Mouse (Mus musculus) CD8-positive naive resting alpha-beta T cell, adult 2 months (primary cell): ENCODE results near the gene Cask.

ENCODE experiments used
- DNase-seq, 2 experiments: peaks; one replicate each; pipeline ENCODE4 v3.0.0; 2022; ENCODE audit warnings: low read depth in 2 of 2, low spot score in 2 of 2

The Cask gene

DNA sequence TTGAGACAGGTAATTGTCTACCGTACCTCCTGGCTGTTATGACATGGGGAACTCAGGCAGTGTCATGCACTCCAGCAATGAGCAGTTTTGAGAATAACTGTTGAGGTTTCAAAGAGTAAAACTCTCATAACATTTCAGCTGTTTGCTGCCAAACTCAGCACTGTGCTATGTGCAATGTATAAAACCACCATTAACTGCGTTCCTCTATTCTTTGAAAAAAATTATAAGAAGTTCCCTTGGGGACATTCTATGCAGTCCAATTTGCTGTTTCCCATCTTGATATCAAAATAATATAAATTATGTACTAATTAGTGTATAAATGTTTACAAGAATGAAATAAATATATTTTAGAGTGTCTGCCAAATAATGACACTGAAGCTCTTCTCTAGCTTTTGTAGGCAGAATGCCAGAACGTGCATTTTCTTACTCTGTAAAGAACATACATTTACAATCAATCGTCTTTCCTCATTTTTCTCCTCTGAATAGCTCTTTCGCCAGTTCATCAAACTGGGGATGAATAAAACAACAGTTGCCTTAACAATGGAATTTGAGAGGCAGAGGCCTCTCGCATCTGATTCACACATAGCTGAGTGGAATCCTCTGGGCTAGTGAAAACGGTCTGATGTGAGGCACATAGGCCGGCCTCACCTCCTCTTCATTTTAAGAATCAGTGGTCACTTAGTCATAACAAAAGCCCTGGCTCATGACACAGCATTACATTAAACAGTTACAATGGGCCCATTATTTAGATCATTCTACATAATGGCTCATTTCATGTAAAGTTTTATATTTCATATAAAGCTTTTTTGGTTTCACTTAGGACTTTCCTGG, 125.4 kb downstream of the Cask start:
- DNase-seq: no peak

GRCm38 (mm10) chrX:13720296-13720829, 130.8 kb downstream of the Cask start:
- DNase-seq: no peak

GRCm38 (mm10) chrX:13718283-13718682, 132.9 kb downstream of the Cask start:
- no peak for DNase-seq

GRCm38 (mm10) chrX:13716796-13717569, 134.2 kb downstream of the Cask start:
- DNase-seq: no peak

DNA sequence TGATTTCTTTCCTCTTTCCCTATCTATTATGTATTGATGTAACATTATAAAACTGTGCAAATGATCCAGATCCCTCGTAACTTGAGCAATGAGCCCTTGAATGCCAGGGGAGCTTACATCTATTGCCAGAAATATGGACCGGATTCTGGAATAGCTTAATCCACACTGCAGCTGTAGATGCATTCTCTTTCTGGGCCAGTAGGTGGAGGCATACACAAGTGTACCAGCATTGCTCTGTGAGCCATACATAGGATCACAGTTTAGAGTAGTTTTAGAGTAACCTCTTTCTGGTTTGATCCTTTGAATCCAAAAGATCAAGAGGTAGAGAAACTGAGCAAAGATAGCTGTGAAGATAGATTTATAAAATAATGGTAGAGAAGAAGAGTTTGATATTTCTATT, 141.0 kb downstream of the Cask start:
- peak; percentile 0 to 6 for DNase-seq

GRCm38 (mm10) chrX:13705051-13705450, 146.1 kb downstream of the Cask start:
- no peak for DNase-seq

DNA sequence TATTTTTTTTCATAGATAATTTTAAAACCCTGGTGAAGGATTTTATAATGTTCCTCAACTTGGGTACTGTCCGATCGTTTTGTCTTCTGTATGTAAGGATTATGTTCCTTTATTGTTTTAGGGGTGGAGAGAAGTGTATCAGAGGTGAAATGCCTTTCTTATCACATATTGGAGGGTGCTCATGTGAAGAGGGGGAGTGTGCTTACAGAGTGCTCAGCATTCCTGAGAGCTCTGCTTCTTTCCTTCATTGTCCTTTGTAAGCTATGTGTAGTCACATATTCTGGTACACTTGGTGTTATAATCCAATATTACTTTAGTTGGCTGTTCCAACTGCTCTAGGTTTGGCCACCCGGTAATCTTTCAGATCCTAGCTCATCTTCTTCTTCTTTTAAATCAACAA, 150.5 kb downstream of the Cask start:
- DNase-seq: no peak

DNA sequence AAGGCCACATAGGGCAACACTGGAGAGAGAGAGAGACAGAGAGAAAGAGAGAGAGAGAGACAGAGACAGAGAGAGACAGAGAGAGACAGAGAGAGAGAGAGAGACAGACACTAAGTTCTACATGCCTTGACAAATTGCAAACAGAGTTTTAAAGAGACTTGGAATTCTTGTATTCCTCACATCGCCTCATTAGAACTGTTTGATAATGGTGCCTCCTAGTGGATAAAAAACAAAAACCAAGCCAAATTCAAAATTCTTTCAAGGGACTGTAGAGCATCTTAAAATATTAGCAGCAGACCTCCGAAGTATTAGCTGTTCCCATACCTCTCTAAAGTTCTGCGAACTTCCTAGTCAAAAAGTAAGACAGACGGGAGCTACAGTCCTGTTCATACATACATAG, 159.3 kb downstream of the Cask start:
- DNase-seq: no peak

DNA sequence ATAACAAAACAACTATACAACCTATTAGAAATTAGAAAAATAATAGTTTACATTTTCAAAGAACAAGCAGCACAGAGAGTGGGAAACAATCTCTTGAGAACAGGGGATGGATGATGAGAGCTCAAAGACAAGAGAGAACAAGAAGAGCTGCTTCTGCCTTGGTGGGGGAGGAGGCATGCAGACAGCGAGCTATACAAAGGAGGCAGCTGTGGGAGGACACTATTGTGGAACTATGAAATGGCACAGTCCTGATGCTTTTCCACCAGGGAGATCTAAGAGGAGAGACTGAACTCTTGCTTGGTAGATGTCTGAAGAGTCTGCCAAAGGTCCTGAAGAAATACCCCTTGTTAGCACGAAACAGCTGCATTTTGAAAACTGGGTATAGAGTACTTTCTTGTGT, 162.8 kb downstream of the Cask start:
- DNase-seq: no peak

GRCm38 (mm10) chrX:13686589-13686988, 164.6 kb downstream of the Cask start:
- DNase-seq: no peak

GRCm38 (mm10) chrX:13681748-13682147, 169.4 kb downstream of the Cask start:
- DNase-seq: no peak

- no peak for DNase-seq
Observed at GRCm38 (mm10) chrX:13673001-13673400, 178.2 kb downstream of the Cask start.

GRCm38 (mm10) chrX:13670342-13670741, 180.8 kb downstream of the Cask start:
- DNase-seq: no peak

- DNase-seq: no peak
Observed at GRCm38 (mm10) chrX:13668867-13669266, 182.3 kb downstream of the Cask start.

GRCm38 (mm10) chrX:13661063-13661462, 190.1 kb downstream of the Cask start, which contains the start of gene Gpr82:
Gpr82 (plus strand) TSS chrX:13661363.
- DNase-seq: no peak

- DNase-seq: no peak
Observed at GRCm38 (mm10) chrX:13659201-13659890, 191.8 kb downstream of the Cask start.

DNA sequence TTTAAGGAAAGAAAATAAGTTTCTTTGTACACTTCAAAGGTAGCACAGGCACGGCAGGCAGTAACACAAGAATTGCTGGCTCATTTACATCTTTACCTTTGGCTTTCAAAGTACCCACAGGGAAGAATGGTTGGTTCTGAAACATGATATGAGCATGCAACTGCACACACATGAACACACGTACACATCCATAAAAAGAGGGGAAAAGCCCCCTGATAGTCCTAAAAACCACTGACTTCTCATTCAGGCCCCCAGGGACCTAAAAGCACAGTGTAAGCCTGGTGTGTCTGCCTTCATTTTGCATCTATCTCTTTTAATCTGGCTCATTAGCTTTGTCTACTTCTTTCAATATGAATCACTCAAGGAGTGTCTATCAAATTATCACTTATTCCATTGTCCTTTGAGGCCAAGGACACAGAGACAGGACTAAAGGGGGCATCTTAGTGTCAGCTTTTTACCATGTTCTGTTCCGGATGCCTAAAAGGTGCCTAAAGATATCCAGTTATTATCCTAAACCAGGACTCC, 192.5 kb downstream of the Cask start:
- no peak for DNase-seq

DNA sequence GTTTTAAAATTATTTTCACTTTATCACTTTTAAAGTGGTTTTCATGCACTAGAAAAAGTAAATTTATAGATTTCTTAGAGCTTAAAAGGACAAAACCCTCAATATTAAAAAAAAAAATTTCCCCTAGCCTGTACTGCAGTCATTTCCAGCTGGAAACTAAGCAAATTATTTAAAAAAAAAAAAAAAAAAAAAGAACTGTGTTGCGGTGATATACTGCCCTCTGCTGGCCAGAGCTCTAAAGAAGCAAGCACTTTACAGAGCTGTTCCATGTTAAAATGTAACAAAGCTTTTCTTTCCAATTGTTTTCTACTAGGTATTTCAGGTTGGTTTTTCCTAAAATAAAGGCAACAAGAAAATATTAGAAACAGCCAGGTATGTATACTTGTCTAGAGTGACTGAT, 194.4 kb downstream of the Cask start:
- peak; percentile 19 to 27 for DNase-seq

DNA sequence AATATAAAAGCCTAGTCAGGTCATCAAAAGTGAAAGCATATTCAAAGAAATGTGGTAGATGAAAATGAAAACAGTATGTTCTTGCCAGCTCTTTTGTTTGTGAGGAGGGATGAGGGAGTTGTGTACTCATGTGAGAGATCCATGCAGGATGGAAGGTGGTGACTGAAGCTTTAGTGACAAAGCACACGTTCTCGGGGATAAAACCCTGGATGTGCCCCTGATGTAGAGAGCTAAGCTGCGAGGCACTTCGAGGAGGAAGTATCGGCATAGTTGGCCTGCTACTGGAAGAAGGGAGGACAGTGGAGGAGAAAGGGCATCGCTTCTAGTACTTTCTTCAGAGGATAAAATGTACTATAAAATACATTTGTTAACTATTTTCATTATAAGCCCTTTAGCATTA, 195.3 kb downstream of the Cask start:
- no peak for DNase-seq

- peak in 1 of 2 experiments; percentile 21 for DNase-seq
Observed at GRCm38 (mm10) chrX:13655005-13655421, 196.2 kb downstream of the Cask start.

DNA sequence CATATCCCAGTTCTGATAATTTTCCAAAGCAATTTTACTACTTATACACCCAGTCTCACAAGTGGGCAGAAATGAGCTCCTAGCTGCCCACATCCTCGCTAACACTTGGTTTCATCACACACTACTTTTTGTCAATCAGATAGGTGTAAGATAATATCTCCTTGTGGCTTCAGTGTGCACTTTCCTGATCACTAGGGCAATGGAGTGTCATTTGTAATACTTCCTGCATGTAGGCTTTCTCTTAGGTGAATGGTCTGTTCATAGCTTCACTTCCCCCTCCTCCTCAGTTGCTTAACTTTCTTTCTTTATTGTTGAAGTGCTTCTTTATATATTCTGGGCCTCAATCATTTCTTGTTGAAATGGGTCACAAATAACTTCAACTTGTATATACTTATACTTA, 198.9 kb downstream of the Cask start:
- DNase-seq: no peak
